9 mouse cellular contexts compared by ENCODE assay signal in the genomic region with DNA sequence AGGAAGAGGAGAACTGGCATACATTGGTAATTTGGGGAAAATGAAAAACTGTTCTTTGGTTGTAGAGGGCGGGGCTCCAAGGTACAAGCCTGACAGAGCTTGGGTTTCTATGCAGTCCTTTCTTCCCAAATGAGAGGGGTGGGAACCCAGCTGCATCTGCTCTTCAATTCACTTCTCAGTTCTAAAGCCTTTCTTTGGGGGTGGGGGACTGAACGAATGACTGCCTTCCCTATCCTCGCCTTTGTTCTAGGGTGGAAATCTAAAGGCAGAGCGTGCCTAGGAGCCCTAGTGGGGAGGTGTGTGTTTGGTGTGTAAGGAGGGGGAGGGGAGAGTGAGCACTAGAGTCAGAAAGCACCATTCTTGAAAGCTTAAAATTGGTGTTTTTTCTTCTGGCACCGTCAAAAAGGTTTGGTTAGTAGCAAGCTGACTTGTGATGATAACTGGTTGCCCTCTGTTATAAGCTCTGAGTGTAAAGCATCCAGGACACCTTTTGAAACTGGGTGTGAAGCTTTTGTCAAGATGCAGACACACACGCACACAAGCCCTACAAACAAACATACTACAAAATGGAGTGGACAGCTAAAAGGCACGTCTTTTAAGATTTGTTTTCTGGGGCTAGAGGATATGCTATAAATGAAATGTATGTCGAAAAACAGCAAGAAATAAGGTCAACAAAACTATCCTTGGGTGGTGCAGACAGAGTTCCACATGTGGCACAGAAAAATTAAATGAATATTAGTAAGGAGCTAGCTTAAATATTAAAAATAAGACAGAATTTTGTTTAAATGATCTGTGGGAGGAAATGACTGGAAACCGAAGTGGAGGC. TPM values are rescaled to one million over a fixed set of nuclear protein-coding genes. Genes with fewer than 3 reads are reported as not detected.
A peak's percentile ranks its signal among the peaks of the same experiment; 100 is the strongest.
DNase-seq lines count a peak whose midpoint lies in the region; ATAC-seq and TF ChIP-seq lines count a peak whose summit lies in the region.
"Had no signal": no experiment of that assay in that cellular context is flagged by ENCODE, and none has a peak within 500 bp of the region (broad histone marks: within the 10 kb centered on the region; RNA-seq: fewer than 3 reads in every experiment).

No protein-coding gene starts in this region.

- no peaks in the 10 kb centered on the region for H3K27me3 ChIP-seq in forebrain, embryonic 15.5 days
- no peaks in the 10 kb centered on the region for H3K27me3 ChIP-seq in liver, postnatal 0 days (ENCODE audit: insufficient read depth, low read length)

- H3K4me2 ChIP-seq in forebrain, embryonic 15.5 days (replicated peaks) = peak overlapping the region; percentile 66
- peak overlapping the region; percentile 78; the same call in 1 of the 2 replicates for H3K4me2 ChIP-seq in liver, postnatal 0 days (ENCODE audit: low read depth, low read length)

- peak; percentile 62 for ATAC-seq in forebrain, embryonic 15.5 days (replicated peaks)
- no peak for ATAC-seq in liver, postnatal 0 days

- no peak for TF ChIP-seq EP300 in liver, postnatal 0 days (IDR thresholded peaks at IDR 0.05; ENCODE audit: low read depth)

- peak overlapping the region; percentile 71 for H3K4me3 ChIP-seq in forebrain, embryonic 15.5 days
- 0 out of 2 replicates have a peak overlapping the region, but pooled peaks have one; percentile 56 for H3K4me3 ChIP-seq in liver, postnatal 0 days (ENCODE audit: low read depth, low read length)

- 6% methylated on average over 9 of the region's 9 CpGs for WGBS in forebrain, embryonic 15.5 days
- 29% methylated on average over 9 of the region's 9 CpGs for WGBS in liver, postnatal 0 days (ENCODE audit: insufficient replicate concordance)

- H3K9ac ChIP-seq in forebrain, embryonic 15.5 days (replicated peaks) = peak overlapping the region; percentile 91
- H3K9ac ChIP-seq in liver, postnatal 0 days (replicated peaks) = no peak overlapping the region

- peaks cover 29% of the 10 kb centered on the region for H3K4me1 ChIP-seq in forebrain, embryonic 15.5 days
- H3K4me1 ChIP-seq in liver, postnatal 0 days (ENCODE audit: insufficient read depth) = 0 out of 2 replicates have a peak, but pooled peaks cover 3% of the 10 kb centered on the region

- no peak for TF ChIP-seq CTCF in liver, postnatal 0 days (IDR thresholded peaks at IDR 0.05; ENCODE audit: low read depth)

- peaks cover 10% of the 10 kb centered on the region; the same call in 1 of the 2 replicates for H3K36me3 ChIP-seq in forebrain, embryonic 15.5 days
- H3K36me3 ChIP-seq in liver, postnatal 0 days (replicated peaks; ENCODE audit: insufficient read depth, low read length) = no peaks in the 10 kb centered on the region

- peak; percentile 44 for DNase-seq in cerebellum, adult 9-11 months
- DNase-seq in cerebellum, adult 11 months = no peak
- DNase-seq in Muller cell, postnatal 12 days (ENCODE audit: inconsistent ontology term) = peak; percentile 6
- no peak for DNase-seq in liver, postnatal 0 days
- no peak for DNase-seq in testis, postnatal 10 days (ENCODE audit: low spot score)
- no peak for DNase-seq in spleen, postnatal 14 days (ENCODE audit: low spot score in 2 of 2)
- DNase-seq in left cerebral cortex, adult 18-20 months (ENCODE audit: low spot score in 2 of 2) = no peak

- no peaks in the 10 kb centered on the region for H3K9me3 ChIP-seq in forebrain, embryonic 15.5 days
- H3K9me3 ChIP-seq in liver, postnatal 0 days (ENCODE audit: low read length) = no peaks in the 10 kb centered on the region

- H3K27ac ChIP-seq in forebrain, embryonic 15.5 days (replicated peaks) = peak overlapping the region; percentile 89
- no peak overlapping the region for H3K27ac ChIP-seq in liver, postnatal 0 days (ENCODE audit: low read depth)

RNA-seq across cellular contexts. Expression of a gene that starts 1.2 kb away (rescaled TPM):
- polyA plus RNA-seq in forebrain, embryonic 15.5 days (2015; fragmentation: Nextera tagmentation; extraction: Ambion mirVana) = 438 and 448 TPM in 2 replicates
- polyA plus RNA-seq in liver, postnatal 0 days (2015; fragmentation: Nextera tagmentation; extraction: Ambion mirVana) = 0.51 and 0.66 TPM in 2 replicates
- 1,000 to 10,000 TPM in 1 of 2 experiments, 100 to 1,000 TPM in 1; 953 to 1,010 TPM for total RNA-seq in left cerebral cortex, adult 18-20 months (2021)
- total RNA-seq: common myeloid progenitor, adult 5-6 weeks had no signal

Comparison
In these comparisons a context has a peak if more than half of its experiments do, and no peak if none do; other contexts are left out.
1. DNase-seq: peak in cerebellum, adult 9-11 months (single experiment) and Muller cell, postnatal 12 days (single experiment); none in cerebellum, adult 11 months (single experiment), liver, postnatal 0 days (single experiment), testis, postnatal 10 days (single experiment), spleen, postnatal 14 days (0 of 2) and left cerebral cortex, adult 18-20 months (0 of 2).
2. RNA of a gene that starts 1.2 kb away (polyA plus RNA-seq): 438 to 448 TPM in forebrain, embryonic 15.5 days; 0.51 to 0.66 TPM in liver, postnatal 0 days; every median in the first group is over 100 times any median in the second.